Mouse (Mus musculus) lung, embryonic 15.5 days (tissue): ENCODE data around the gene Cct5. TPM values are rescaled to one million over a fixed set of nuclear protein-coding genes. Genes with fewer than 3 reads are reported as not detected.

ENCODE experiments used
- ATAC-seq: fragments of 200-750 bp; cut with Nextera tagmentation; 2 replicates; pipeline ENCODE4 v1.8.0; 2017; ENCODE audit warnings: moderate number of reproducible peaks, borderline replicate concordance; ENCODE audit not compliant: low FRiP score, low TSS enrichment; ENCODE audit errors: extremely low read depth
- H3K27ac ChIP-seq: fragments of 300-500 bp; sonication (generic); 2 replicates; pipeline ENCODE4 v1.5.1; 2015; ENCODE audit warnings: moderate library complexity, mild to moderate bottlenecking, inconsistent platforms
- H3K27me3 ChIP-seq: fragments of 300-500 bp; sonication (generic); 2 replicates; pipeline ENCODE4 v1.6.1; 2015; ENCODE audit warnings: inconsistent platforms
- H3K36me3 ChIP-seq: fragments of 300-500 bp; sonication (generic); 2 replicates; pipeline ENCODE4 v1.6.1; 2015; ENCODE audit warnings: inconsistent platforms
- H3K4me1 ChIP-seq: fragments of 300-500 bp; sonication (generic); 2 replicates; pipeline ENCODE4 v1.6.1; 2015; ENCODE audit warnings: inconsistent platforms
- H3K4me2 ChIP-seq: fragments of 300-500 bp; sonication (generic); 2 replicates; pipeline ENCODE4 v1.6.1; 2015; ENCODE audit warnings: inconsistent platforms, mild to moderate bottlenecking, moderate library complexity
- H3K4me3 ChIP-seq: fragments of 300-500 bp; sonication (generic); 2 replicates; pipeline ENCODE4 v1.5.1; 2015; ENCODE audit warnings: mild to moderate bottlenecking, inconsistent platforms
- H3K9ac ChIP-seq: fragments of 300-500 bp; sonication (generic); 2 replicates; pipeline ENCODE4 v1.6.1; 2015; ENCODE audit warnings: inconsistent platforms
- H3K9me3 ChIP-seq: fragments of 300-500 bp; sonication (generic); 2 replicates; pipeline ENCODE4 v1.6.1; 2016; ENCODE audit warnings: inconsistent platforms
- WGBS: fragments of 180-500 bp; shearing (Covaris S2); methylation state at CpG from one replicate; pipeline ENCODE4 v1.1.7; 2015; 5-methylcytosine and 5-hydroxymethylcytosine counted together
- polyA plus RNA-seq: library from polyadenylated mRNA; unstranded; fragments of >200 nt; fragmentation: Nextera tagmentation; extraction: Ambion mirVana; gene quantifications from 2 replicates; pipeline ENCODE4 v1.2.1, GENCODE M21; 2015

The Cct5 gene
- polyA plus RNA-seq, 1 experiment from 2014 or later = 518 TPM

DNA sequence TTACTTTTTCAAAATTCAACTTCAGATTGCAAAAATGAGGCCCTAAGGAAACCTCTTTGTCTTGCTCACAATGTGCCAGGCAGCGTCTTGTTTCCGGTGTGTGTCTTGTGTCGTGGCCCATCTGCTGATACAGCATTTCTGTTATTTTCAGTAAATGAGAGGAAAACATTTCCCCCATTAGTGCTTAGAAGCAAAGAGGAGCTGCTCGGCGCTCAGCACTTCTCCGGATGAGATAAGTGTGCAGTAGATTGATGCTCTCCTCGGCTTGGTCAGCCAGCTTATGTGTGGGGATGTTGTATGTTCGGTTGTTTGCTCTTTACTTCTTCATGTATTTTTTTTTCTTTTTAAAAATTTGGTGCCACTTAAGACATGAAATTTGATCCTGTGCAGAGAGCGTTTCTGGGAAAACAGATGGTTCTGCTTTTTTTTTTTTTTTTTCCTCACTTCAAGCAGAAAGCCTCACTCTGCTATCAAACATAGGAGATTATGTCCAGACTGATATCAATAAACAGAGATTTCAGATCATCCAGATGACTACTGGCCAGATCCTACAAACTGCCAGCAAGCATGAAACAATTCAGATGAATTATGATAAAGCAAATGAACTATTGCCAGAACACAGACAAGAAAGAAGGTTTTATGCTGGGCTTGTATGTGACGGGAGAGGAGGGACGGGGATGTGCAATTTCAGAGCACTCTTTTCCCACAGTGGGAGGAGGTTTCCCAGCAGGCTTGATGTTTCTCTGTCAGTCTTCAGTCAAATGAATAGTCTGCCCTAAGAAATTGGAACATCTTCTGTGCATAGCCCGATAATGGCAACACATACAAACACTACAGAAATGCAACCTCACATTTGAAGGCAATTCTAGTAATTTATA is 25.9 kb upstream of the Cct5 start:
- Histone ChIP-seq H3K9ac (no peak overlapping the region), H3K9me3 (no peaks in the 10 kb centered on the region), H3K36me3 (no peaks in the 10 kb centered on the region), H3K4me1 (peaks cover 11% of the 10 kb centered on the region), H3K27me3 (no peaks in the 10 kb centered on the region), H3K27ac (peak overlapping the region; percentile 61), H3K4me2 (peak overlapping the region; percentile 31), H3K4me3 (no peak overlapping the region)
- 27% methylated on average over 12 of the region's 12 CpGs for WGBS
- 0 out of 2 replicates have a peak, but pooled peaks have one; percentile 68 for ATAC-seq

DNA sequence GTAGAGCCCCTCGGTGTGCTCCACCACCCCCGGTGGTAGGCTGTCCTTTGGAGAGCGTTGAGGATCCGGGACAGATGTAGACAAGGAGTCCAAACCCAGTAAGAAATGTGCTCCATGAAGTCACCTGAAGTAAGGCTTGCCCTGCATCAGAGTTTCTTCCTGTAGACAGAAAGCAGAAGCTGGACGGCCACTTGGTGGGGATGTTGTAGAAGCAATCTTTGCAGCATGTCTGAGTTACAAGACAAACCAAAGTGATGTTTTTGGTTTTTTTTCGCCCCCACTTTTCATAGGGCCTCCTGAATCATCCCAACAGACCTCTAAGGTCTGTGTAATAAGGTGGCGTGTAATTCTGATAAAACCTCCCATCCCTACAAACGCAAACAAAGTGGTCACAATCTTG is 17.9 kb upstream of the Cct5 start:
- no peaks in the 10 kb centered on the region for H3K9me3 ChIP-seq
- H3K4me3 ChIP-seq = no peak overlapping the region
- WGBS = 84% methylated on average over 8 of the region's 8 CpGs
- no peak overlapping the region for H3K9ac ChIP-seq
- H3K27ac ChIP-seq = no peak overlapping the region
- peaks cover 23% of the 10 kb centered on the region for H3K36me3 ChIP-seq
- H3K27me3 ChIP-seq = no peaks in the 10 kb centered on the region
- H3K4me1 ChIP-seq = no peaks in the 10 kb centered on the region
- ATAC-seq = no peak
- no peak overlapping the region for H3K4me2 ChIP-seq

DNA sequence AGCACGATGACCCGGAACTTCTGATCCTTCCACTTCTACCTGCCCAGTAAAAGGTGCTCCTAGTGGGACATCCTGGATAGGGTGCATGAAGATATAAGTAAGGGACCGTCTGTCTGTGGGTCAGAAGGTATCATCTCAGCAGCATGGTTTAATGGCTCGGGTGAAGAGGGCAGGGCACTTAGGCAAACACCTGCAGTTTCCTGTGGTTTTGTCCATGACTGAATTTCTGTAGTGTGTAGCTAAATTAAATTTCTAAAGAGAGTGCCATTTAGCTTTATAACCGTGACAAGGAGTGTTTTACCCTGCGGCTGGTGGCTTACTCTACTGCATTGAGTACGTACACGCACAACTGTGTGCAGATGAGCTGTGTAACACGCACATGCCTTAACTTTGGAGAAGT is 15.7 kb upstream of the Cct5 start:
- Histone ChIP-seq H3K4me1 (no peaks in the 10 kb centered on the region), H3K27me3 (no peaks in the 10 kb centered on the region), H3K36me3 (peaks cover 24% of the 10 kb centered on the region), H3K4me3 (no peak overlapping the region), H3K27ac (no peak overlapping the region), H3K4me2 (no peak overlapping the region), H3K9ac (no peak overlapping the region), H3K9me3 (no peaks in the 10 kb centered on the region)
- 93% methylated on average over 9 of the region's 9 CpGs for WGBS
- ATAC-seq = no peak

DNA sequence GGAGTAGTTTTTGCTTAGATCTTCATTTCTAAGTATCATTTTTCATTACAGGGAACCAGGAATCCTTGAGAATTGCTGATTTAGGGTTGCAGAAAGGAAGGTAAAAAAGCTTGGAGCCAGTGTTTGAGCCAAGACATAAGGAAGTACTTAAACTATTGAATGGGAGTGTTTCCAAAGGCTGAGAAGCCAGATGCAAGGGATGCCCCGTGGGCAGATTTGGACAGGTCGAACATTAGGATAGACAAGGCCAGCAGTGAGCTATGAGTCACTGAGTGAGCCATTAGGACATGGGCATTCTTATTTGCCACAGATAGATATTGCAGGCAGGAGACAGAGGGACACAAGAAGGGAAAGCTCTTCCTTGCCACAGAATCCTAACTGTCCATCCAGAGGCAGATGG is 13.1 kb upstream of the Cct5 start:
- peaks cover 22% of the 10 kb centered on the region; the same call in 1 of the 2 replicates for H3K36me3 ChIP-seq
- H3K4me1 ChIP-seq = no peaks in the 10 kb centered on the region
- H3K4me2 ChIP-seq = no peak overlapping the region
- 79% methylated on average over 2 of the region's 2 CpGs for WGBS
- H3K27me3 ChIP-seq = no peaks in the 10 kb centered on the region
- H3K27ac ChIP-seq = no peak overlapping the region
- no peak for ATAC-seq
- H3K9me3 ChIP-seq = no peaks in the 10 kb centered on the region
- H3K4me3 ChIP-seq = no peak overlapping the region
- H3K9ac ChIP-seq = no peak overlapping the region

DNA sequence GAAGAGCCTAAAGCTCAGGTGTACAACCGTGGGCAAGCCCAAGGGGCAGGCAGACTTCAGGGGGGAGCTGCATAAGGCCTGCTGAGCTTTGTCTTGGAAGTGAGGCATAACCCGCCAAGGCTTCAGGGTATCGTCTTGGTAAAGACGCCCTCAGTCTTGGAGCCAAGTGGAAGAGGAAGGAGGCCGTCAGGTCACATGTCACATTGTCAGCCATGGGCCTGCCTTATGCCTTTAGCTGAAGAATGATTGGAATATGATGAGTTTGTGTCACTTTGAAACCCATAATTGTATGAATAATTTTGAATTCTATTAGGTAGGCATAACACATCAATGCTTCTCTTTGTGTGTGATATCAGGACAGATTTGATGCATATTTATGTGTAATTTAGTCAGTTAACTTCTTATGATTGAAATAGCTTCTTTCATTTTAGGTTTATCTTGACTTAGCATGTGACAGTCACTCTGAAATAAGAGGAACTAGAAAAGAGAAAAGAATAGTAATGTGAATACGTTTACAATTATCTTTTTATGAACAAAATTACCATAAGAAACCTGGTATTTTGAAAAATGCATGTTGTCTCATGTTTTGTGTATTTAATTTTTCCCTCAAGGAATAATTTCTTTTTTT is 12.3 kb upstream of the Cct5 start:
- H3K27me3 ChIP-seq = no peaks in the 10 kb centered on the region
- H3K27ac ChIP-seq = no peak overlapping the region
- no peak for ATAC-seq
- no peak overlapping the region for H3K4me2 ChIP-seq
- H3K4me1 ChIP-seq = no peaks in the 10 kb centered on the region
- H3K9me3 ChIP-seq = no peaks in the 10 kb centered on the region
- H3K4me3 ChIP-seq = no peak overlapping the region
- H3K36me3 ChIP-seq = peaks cover 22% of the 10 kb centered on the region; the same call in 1 of the 2 replicates
- 82% methylated on average over 6 of the region's 6 CpGs for WGBS
- no peak overlapping the region for H3K9ac ChIP-seq

DNA sequence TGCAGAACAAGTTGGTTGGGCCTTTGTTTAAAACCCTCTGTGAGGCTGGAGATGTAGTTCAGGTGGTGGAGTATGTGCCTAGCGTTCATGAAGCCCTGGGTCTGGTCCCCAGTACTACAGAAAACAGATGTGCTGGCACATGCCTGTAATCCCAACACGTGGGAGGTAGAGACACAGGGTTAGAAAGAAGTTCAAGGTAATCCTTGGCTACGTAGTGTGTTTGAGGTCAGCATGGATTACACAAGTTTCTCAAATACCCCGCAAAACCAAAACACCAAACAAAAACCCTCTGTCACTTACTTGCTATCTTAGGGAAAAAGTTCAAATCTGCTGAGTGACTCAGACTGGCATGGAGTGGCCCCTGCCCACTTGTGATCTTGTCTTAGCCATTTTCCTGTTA is 10.4 kb upstream of the Cct5 start:
- no peak for ATAC-seq
- no peaks in the 10 kb centered on the region for H3K27me3 ChIP-seq
- H3K4me2 ChIP-seq = no peak overlapping the region
- H3K9ac ChIP-seq = no peak overlapping the region
- WGBS = 91% methylated on average over 4 of the region's 4 CpGs
- no peak overlapping the region for H3K27ac ChIP-seq
- H3K4me1 ChIP-seq = no peaks in the 10 kb centered on the region
- 0 out of 2 replicates have a peak, but pooled peaks cover 7% of the 10 kb centered on the region for H3K36me3 ChIP-seq
- no peaks in the 10 kb centered on the region for H3K9me3 ChIP-seq
- H3K4me3 ChIP-seq = no peak overlapping the region

DNA sequence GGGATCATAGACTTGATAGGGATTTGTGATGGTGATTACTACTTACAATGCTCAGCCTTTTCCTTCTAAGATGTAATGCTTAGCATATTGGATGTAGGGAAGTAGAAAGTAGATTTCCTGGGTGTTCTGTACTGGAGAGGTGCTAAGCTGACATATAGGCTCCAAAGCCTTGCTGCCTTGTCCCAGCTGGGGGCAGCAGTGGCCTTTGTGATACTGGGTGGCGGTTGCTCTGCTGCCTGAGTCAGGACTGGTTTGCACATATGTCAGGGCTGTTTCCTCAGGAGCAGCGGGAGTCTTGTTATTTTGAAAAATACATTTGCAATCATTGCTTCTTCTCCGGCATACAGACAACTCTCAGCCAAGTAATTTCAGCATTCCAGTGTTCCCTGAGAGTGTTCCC is 9.4 kb upstream of the Cct5 start:
- no peak for ATAC-seq
- Histone ChIP-seq H3K4me1 (no peaks in the 10 kb centered on the region), H3K36me3 (0 out of 2 replicates have a peak, but pooled peaks cover 4% of the 10 kb centered on the region), H3K9me3 (no peaks in the 10 kb centered on the region), H3K4me2 (no peak overlapping the region), H3K27me3 (no peaks in the 10 kb centered on the region), H3K9ac (no peak overlapping the region), H3K4me3 (no peak overlapping the region), H3K27ac (no peak overlapping the region)
- 53% methylated on average over 3 of the region's 3 CpGs for WGBS

DNA sequence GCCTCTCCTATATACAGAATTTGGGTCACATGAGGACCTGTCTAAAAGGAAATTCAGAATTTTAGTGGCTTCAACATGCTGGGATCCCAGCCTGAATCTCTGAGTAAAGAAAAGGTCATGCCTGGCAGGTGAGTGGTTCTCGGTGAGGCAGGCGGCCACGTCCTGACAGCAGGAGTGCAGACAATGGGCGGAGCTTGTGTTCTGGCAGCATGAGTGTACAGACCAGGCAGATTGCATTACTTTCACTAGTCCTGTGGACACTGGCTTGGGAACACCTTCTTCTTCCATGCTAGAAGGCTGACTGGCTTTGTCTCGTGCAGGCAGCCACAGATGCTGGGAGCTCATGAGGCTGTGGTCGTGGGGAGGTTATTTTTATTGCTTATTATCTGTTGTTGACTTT is 5.2 kb upstream of the Cct5 start:
- Histone ChIP-seq H3K4me2 (no peak overlapping the region), H3K9ac (no peak overlapping the region), H3K4me1 (0 out of 2 replicates have a peak, but pooled peaks cover 6% of the 10 kb centered on the region), H3K9me3 (no peaks in the 10 kb centered on the region), H3K4me3 (no peak overlapping the region), H3K27me3 (no peaks in the 10 kb centered on the region), H3K36me3 (0 out of 2 replicates have a peak, but pooled peaks cover 3% of the 10 kb centered on the region), H3K27ac (no peak overlapping the region)
- no peak for ATAC-seq
- 54% methylated on average over 6 of the region's 6 CpGs for WGBS

DNA sequence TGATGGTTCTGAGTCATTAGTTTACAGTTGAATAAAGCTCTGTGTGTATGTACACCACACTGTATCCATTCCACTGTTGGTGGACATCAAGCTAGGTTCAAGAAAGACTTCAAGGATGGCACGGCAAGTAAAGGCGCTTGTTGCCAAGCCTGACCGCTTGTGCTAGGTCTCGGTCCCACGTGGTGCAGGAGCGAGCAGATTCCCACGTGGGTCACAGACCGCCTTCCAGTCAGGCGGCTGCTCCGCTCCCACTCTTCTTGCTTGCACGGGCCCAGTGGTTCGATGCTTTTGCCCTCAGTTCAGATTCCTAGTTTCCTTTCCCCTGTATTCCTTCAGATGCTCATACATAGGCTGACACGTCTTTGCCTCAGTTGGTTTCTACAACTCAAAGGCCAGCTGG is 1.5 kb upstream of the Cct5 start:
- peak overlapping the region; percentile 88 for H3K4me3 ChIP-seq
- peak overlapping the region; percentile 63 for H3K4me2 ChIP-seq
- no peaks in the 10 kb centered on the region for H3K36me3 ChIP-seq
- WGBS = 82% methylated on average over 13 of the region's 13 CpGs
- H3K27ac ChIP-seq = no peak overlapping the region
- no peaks in the 10 kb centered on the region for H3K9me3 ChIP-seq
- no peak for ATAC-seq
- no peaks in the 10 kb centered on the region for H3K27me3 ChIP-seq
- peak overlapping the region; percentile 96; the same call in 1 of the 2 replicates for H3K9ac ChIP-seq
- H3K4me1 ChIP-seq = peaks cover 24% of the 10 kb centered on the region

DNA sequence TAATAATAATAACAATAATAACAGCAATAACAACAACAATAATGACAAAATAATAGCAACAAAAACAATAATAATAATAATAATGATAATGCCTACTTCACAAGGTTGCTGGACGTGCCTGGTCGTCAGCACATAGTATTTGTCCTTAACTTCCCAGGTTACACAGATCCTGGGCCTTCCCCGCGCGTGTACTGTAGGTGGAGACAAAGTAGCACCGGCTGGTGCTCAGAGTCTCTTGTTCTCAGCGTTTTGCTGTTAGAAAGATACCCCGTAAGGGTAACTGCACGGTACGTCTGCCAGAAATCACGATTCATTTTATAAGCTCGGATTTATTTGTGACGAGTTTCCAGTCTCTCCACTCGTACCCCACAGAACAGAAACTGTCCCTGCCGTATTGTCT is 822 bp upstream of the Cct5 start:
- H3K9me3 ChIP-seq = no peaks in the 10 kb centered on the region
- 2% methylated on average over 15 of the region's 15 CpGs for WGBS
- peak overlapping the region; percentile 63 for H3K4me2 ChIP-seq
- H3K36me3 ChIP-seq = peaks cover 3% of the 10 kb centered on the region; the same call in 1 of the 2 replicates
- H3K27ac ChIP-seq = peak overlapping the region; percentile 96
- peak; percentile 47; the same call in 1 of the 2 replicates for ATAC-seq
- H3K4me1 ChIP-seq = peaks cover 24% of the 10 kb centered on the region
- peak overlapping the region; percentile 96 for H3K9ac ChIP-seq
- H3K4me3 ChIP-seq = peak overlapping the region; percentile 88
- H3K27me3 ChIP-seq = no peaks in the 10 kb centered on the region

DNA sequence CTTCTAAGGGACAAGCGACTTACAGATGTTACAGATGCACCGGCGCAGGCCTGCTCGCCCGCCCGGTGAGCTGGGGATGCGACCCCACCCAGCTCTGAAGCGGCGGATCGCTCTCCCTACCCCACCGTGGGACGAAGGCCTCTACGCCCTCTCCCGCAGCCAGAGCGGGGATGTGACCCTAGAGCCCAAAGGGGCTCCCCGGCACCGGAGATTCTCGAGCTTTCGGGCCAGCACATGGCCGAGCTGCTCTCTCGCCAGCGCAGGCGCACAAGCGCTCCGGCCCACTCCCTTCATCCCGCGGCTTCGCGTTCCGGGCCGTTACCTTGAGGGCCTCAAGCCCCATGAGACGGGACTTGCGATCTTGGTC is 342 bp downstream of the Cct5 start:
- WGBS = under 1% methylated on average over 33 of the region's 33 CpGs
- H3K27ac ChIP-seq = peak overlapping the region; percentile 61
- peak; percentile 77 for ATAC-seq

DNA sequence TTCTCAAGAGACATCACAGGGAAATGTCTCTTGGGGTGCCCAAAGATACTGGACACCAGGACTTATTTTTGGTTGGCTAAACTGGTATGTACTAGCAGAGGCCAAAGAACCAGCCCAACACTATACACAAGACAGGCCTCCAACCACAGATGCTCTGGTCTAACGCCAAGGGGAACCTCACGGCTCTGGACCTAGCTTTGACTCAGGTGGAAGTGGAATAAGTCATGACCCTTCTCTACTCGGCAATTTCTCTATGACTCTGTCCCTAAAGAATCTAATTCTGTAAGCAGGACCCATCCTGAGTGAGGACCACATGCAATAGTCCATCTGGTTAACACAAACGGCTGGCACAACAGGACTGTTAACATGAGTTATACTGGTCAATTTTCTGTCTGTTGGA is 1.8 kb downstream of the Cct5 start:
- 63% methylated on average over 4 of the region's 4 CpGs for WGBS
- Histone ChIP-seq H3K4me3 (peak overlapping the region; percentile 88), H3K9me3 (no peaks in the 10 kb centered on the region), H3K4me1 (peaks cover 27% of the 10 kb centered on the region), H3K4me2 (peak overlapping the region; percentile 77), H3K9ac (0 out of 2 replicates have a peak overlapping the region, but pooled peaks have one; percentile 5), H3K36me3 (peaks cover 25% of the 10 kb centered on the region), H3K27ac (no peak overlapping the region), H3K27me3 (no peaks in the 10 kb centered on the region)
- no peak for ATAC-seq

More for the DNA sequence above, 342 bp downstream of the Cct5 start:
- Histone ChIP-seq H3K9me3 (no peaks in the 10 kb centered on the region), H3K27me3 (no peaks in the 10 kb centered on the region), H3K4me3 (peak overlapping the region; percentile 88), H3K4me1 (peaks cover 27% of the 10 kb centered on the region), H3K4me2 (peak overlapping the region; percentile 77), H3K9ac (peak overlapping the region; percentile 86), H3K36me3 (peaks cover 11% of the 10 kb centered on the region; the same call in 1 of the 2 replicates)
